Mouse (Mus musculus) cerebellum, adult 11 months (tissue): ENCODE measurements around the gene Cacnb3.
A peak's percentile ranks its signal among the peaks of the same experiment; 100 is the strongest.

Experiments
- DNase-seq: peaks from one replicate; pipeline ENCODE4 v3.0.0; 2022

Gene Cacnb3

DNA sequence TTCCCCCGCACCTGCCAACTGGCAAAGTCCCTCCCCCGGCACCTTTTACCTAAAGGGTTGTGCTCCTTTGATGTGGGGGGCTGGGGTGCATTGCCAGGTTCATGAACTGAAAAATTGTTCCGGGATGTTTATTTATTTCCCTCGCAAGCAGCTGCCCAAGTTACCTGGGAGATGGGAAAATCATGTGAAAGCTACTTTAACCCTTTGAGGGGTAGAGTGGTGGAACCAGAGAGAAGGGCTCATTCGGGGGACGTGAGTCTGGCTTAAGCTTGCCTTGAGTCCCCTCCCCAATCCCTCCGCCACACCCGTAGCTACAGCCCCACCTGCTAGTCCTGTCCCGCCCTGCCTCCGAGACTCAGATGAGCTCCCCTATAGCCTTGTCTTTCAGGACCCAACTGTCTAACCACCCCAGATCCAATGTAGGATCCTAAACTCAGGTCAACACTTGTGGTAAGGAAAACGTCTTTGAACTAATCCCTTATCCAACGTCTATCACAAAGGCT lies 20.5 kb upstream of the Cacnb3 start:
- no peak for DNase-seq

DNA sequence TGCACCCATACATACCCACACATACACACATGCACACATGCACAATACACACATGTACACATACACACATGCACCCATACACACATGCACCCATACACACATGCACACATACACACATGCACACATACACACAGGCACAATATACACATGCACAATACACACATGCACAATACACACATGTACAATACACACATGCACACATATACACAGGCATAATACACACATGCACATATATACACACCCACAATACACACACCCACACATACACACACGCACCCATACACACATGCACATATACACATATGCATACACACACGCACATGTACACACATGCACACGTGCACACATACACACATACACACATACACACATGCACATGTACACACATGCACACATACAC lies 18.4 kb upstream of the Cacnb3 start:
- no peak for DNase-seq

GRCm38 (mm10) chr15:98614551-98614950 lies 16.1 kb upstream of the Cacnb3 start:
- no peak for DNase-seq

GRCm38 (mm10) chr15:98614971-98615370 lies 15.7 kb upstream of the Cacnb3 start:
- no peak for DNase-seq

GRCm38 (mm10) chr15:98615751-98616150 lies 14.9 kb upstream of the Cacnb3 start:
- DNase-seq, result no peak

GRCm38 (mm10) chr15:98616362-98617175 lies 14.1 kb upstream of the Cacnb3 start:
- DNase-seq, result no peak

DNA sequence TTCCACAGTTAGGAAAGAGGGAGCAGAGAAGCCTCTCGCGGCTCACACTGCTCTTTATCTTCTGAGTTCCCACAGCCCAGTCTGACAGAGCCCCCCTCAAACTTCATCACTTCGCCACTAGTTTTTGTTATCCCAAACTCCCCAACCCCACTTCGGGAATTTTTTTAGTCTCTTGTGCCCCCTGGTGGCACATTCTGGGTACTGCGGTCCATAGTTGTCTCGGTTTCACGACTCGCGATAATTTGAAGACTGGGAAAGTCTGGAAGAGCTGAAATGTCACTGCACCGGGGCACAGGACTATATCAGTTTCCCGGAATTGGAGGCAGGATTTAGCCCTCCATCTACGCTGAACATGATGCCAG lies 13.5 kb upstream of the Cacnb3 start:
- peak; percentile 69 for DNase-seq

- DNase-seq, result no peak
Observed at GRCm38 (mm10) chr15:98622199-98622598, 8.4 kb upstream of the Cacnb3 start.

DNA sequence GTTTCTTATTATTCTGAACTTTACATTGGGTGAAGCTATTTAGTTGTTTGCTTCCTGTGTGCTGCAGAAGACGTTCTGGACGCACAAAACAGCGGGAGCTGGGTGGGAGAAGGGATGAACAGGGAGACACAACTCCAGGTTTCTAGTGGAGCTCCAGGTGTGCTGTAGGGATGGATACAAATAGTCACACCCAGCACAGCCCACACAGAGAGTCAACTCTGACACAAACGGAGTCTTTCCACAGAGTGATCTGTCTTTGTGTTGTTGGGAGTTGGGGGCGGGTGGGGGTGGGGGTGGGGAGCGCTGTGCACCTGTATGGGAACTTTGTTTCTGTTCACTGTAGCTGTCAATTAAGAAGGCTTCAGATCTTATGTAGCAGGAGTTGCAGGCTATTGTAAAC lies 7.9 kb upstream of the Cacnb3 start:
- DNase-seq, result no peak

GRCm38 (mm10) chr15:98623361-98623821 lies 7.2 kb upstream of the Cacnb3 start:
- no peak for DNase-seq

DNA sequence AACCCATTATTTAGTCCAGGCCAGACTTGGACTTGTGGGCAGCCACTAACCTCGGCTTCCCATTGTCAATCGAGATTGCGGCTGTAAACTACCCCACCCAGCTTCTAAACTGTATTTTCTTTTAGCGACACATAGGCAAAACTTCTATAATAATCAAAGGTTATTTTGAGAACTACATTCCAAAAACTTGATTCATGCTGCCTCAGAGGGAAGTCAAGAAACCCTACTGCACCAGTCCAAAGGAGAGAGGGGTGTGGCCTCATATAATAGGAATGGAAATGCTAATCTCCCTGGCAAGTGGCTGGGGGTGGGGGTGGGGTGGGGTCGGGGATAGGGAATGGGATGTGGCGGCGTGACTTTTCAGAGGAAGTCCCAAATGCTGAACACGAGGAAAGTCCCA lies 4.6 kb upstream of the Cacnb3 start:
- DNase-seq, result no peak

GRCm38 (mm10) chr15:98626487-98627212 lies 4.0 kb upstream of the Cacnb3 start:
- DNase-seq, result no peak

- DNase-seq, result no peak
Observed at GRCm38 (mm10) chr15:98628589-98629254, 1.9 kb upstream of the Cacnb3 start.

DNA sequence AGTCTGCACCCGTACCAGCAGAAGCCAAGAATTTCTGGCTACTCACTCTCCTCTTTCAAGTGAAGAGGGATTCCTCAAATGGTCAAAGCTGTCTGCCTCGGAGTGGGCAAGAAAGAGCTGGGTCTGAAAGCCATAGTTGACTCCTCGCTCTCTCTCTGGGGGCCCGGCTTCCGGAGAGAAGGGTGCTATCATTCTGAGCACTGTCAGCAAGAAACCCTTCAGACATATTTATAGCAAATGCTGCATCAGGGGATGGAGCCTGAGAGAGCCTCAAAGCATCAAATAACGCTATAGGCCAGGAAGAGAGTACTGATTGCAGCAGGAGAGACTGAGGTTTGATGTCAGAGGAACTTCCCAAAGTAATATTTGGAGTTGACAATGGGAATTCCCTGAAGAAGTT lies 1.2 kb upstream of the Cacnb3 start:
- DNase-seq, result no peak

DNA sequence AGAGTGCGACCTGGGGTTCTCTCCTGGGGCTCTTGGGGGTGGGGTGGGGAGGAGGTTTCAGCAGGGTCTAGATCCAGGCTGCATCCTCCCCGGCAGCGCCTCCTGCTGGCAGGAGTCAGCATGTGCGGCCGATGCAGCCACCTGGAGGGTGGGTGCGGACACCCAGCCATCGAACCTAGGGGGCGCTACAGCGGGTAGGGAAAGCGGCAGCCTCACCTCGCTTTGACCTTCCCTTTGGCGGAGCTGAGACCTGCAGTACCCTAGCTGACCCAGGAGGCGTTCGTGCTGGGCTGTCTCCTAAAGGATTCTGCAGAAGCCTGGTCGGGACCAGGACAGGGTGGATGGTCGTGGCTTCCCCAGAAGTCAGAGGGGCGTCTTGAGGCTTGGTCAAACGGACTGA lies 853 bp downstream of the Cacnb3 start:
- peak; percentile 68 for DNase-seq

DNA sequence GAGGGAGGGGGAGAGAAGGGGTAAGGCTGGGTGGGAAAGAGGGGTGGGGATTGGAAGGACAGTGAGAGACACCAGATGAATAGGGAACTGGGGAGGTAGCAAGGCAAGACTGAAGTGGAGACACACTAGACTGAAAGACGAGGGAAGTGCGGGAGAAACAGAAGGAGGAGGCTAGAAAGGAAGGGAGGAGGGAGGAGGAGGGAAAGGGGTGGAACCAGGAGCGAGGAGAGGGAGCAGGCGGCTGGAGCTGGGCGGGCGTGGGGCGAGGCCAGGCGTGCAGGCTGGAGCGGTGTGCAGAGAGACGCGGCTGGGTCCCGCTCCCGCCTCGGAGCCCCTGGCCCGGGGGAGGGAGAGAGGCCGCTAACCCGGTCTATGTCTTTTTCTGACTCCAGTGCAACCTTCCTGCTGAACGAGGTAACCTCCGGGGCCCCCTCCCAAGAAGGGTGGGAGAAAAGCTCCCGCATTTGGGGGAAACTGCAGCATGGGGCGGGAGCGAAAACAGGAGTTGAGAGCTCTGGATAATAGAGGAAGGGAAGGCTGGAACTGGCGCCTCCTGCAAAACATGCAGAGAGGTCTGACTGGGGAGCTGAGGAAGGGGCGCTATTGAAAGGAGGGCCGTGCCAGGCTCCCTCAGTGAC lies 1.6 kb downstream of the Cacnb3 start:
- DNase-seq, result no peak

GRCm38 (mm10) chr15:98632921-98633320 lies 2.3 kb downstream of the Cacnb3 start:
- DNase-seq, result no peak

DNA sequence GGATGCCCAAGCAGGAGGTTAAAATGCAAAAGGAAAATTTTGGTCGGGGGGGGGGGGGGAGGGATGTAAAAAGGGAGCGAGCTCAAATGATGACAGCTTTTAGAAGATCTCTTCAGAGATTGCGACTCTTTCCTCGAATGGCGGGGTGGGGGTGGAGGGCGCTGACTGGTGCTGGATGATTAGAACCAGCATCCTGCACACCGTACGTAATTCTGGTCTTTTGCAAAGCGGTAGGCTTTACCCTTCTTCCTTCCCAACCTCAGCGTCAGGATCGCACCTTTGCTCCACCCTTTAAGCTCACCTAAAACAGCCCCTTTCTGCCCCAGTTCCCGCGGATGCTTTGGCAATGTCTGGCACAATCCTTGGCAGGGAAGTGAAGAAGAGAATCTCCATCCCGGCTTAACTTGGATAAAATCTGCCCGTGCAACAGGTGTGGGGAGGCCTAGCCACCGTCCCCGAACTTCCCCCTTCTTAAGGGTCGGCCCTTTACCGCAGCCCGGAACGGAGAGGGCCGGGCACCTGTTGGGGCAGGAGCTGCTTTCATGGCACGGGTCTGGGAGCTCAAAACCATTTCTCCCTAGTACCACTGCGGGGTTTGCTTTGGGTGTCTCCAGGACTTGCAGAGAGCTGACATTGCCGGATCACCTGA lies 3.3 kb downstream of the Cacnb3 start:
- DNase-seq, result no peak

GRCm38 (mm10) chr15:98634541-98635081 lies 4.0 kb downstream of the Cacnb3 start:
- DNase-seq, result peak; percentile 73

DNA sequence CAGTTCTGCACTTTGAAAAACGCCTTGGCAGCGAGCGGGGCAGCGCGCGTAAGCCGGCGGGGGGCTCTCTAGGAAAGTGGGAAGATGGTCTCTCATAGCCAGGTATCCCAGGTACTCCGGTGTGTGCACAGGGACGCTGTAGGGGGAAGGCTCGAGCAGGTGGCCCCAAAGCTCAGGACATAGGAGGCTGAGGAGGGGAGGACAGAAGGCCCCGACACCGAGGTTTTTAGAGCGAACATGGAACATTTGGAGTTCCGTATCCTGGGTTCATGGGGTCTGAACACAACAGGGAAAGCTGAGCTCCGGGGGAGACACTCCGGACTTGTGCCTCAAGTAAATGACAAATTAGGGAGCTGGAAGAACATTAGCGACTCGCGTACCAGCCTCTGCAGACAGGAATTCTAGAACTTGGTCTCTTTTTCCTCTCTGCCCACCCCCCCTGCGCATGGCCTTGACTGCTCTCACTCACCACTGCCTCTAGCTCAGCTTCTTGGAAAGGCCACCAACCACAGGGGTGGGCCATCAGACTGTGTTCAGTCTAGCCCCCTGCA lies 4.7 kb downstream of the Cacnb3 start:
- no peak for DNase-seq

DNA sequence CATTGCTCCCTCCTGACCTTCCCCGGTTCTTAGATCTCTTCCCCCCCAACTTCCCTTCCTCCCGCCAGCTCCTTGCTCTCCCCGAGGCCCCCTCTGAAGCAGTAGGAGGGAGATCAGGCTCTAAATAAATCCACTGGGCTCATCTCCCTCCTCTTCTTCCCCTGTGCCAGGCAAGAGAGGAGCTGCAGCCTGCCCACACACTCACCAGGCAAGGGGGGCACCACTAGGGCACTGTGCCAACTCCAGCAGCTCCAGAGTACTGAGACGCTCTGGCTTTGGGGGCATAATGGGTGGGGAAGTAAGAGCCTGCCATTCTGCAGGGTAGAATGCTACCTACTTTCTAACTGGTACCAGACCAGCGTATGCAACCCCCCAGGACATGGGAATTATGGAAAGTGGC lies 5.9 kb downstream of the Cacnb3 start:
- no peak for DNase-seq

DNA sequence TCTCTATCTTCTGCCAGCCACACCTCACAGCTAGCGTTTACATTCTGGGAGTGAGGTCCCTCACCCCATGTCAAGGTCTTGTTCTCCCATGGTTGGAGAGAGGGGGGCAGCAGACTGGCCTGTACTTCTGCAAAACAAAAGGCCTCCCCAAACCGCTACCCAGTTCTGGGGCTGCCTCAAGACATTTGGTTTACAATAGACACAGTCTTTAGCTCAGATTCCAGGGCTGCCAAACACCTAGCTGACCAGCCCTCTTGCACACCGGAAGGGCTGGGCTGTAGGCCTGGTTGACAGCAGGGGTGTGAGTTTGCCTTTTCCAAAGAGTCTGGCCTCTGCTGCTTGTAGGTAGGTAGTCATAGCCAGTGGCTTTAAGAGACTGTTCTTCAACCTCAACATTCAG lies 6.5 kb downstream of the Cacnb3 start:
- DNase-seq, result no peak
